26 mouse cellular contexts compared by ENCODE assay signal in genomic region chr7:3576354-3577124, GRCm38 (mm10). TPM values are rescaled to one million over a fixed set of nuclear protein-coding genes. Genes with fewer than 3 reads are reported as not detected.
"Had no signal": no experiment of that assay in that cellular context is flagged by ENCODE, and none has a peak within 500 bp of the region (broad histone marks: within the 10 kb centered on the region; RNA-seq: fewer than 3 reads in every experiment).

No protein-coding gene starts in this region.

- H3K4me3 ChIP-seq: gastrocnemius, adult 2 months; heart, embryonic 10.5 days; heart, embryonic 12.5 days; hindbrain, embryonic 10.5 days; hindbrain, embryonic 12.5 days; intestine, embryonic 15.5 days; layer of hippocampus, adult 2 months; left cerebral cortex, adult 2 months; limb, embryonic 10.5 days; limb, embryonic 12.5 days; liver, embryonic 13.5 days had no signal

- ATAC-seq: hindbrain, embryonic 16.5 days; inflammation-experienced regulatory T-cells, adult 6 months; intestine, embryonic 15.5 days; intestine, postnatal 0 days had no signal

- H3K27me3 ChIP-seq: heart, embryonic 12.5 days; hindbrain, embryonic 12.5 days; intestine, embryonic 15.5 days; limb, embryonic 12.5 days; liver, embryonic 13.5 days had no signal

- H3K9me3 ChIP-seq: heart, embryonic 10.5 days; hindbrain, embryonic 10.5 days; hindbrain, embryonic 12.5 days; intestine, embryonic 15.5 days; limb, embryonic 10.5 days; liver, embryonic 13.5 days had no signal

- DNase-seq: gastrocnemius, adult 2 months; gastrocnemius, postnatal 10 days; gastrocnemius, postnatal 25 days; heart, adult 18-20 months; heart, postnatal 10 days; heart, postnatal 4 days; kidney, adult 18-20 months; kidney, adult 8-10 months; kidney, postnatal 10 days; kidney, postnatal 25 days; kidney, postnatal 4 days; liver; liver, embryonic 13.5 days had no signal

- H3K4me1 ChIP-seq: heart, embryonic 10.5 days; heart, embryonic 12.5 days; hindbrain, embryonic 10.5 days; hindbrain, embryonic 12.5 days; intestine, embryonic 15.5 days; limb, embryonic 10.5 days; limb, embryonic 12.5 days; liver, embryonic 13.5 days had no signal

- H3K36me3 ChIP-seq: heart, embryonic 10.5 days; heart, embryonic 12.5 days; hindbrain, embryonic 10.5 days; hindbrain, embryonic 12.5 days; intestine, embryonic 15.5 days; limb, embryonic 10.5 days; limb, embryonic 12.5 days; liver, embryonic 13.5 days had no signal

RNA-seq across cellular contexts. Expression of gene Oscar, which starts 39.4 kb away (rescaled TPM):
- total RNA-seq: gastrocnemius, adult 2 months; granulocyte monocyte progenitor cell, adult 5-6 weeks; heart, adult 18-20 months had no signal
